Mouse (Mus musculus): Measurements from ENCODE around the gene Tmtc4. TPM values are rescaled to one million over a fixed set of nuclear protein-coding genes. Genes with fewer than 3 reads are reported as not detected.

The Tmtc4 gene
- polyA plus RNA-seq, 1 experiment from 2014 or later = 6.2 TPM

GRCm38 (mm10) chr14:122911265-122911664, 72.6 kb downstream of the Tmtc4 start:
- Histone ChIP-seq H3K27ac (ENCODE audit: low read length) (no peak overlapping the region), H3K9ac (replicated peaks; ENCODE audit: low read depth) (no peak overlapping the region), H3K27me3 (replicated peaks; ENCODE audit: insufficient read depth, low read length) (no peaks in the 10 kb centered on the region), H3K4me3 (ENCODE audit: low read depth, low read length) (no peak overlapping the region), H3K4me1 (ENCODE audit: insufficient read depth, low read depth, low read length) (no peaks in the 10 kb centered on the region; the same call in 1 of the 2 replicates), H3K4me2 (replicated peaks; ENCODE audit: low read depth, low read length) (no peak overlapping the region), H3K9me3 (ENCODE audit: low read length) (no peaks in the 10 kb centered on the region), H3K36me3 (ENCODE audit: insufficient read depth, low read length) (no peaks in the 10 kb centered on the region)
- DNase-seq (ENCODE audit: low spot score) (no peak), ATAC-seq (no peak)
- no peak for TF ChIP-seq EP300 (IDR thresholded peaks at IDR 0.05)
- TF ChIP-seq CTCF (IDR thresholded peaks at IDR 0.05) = no peak

DNA sequence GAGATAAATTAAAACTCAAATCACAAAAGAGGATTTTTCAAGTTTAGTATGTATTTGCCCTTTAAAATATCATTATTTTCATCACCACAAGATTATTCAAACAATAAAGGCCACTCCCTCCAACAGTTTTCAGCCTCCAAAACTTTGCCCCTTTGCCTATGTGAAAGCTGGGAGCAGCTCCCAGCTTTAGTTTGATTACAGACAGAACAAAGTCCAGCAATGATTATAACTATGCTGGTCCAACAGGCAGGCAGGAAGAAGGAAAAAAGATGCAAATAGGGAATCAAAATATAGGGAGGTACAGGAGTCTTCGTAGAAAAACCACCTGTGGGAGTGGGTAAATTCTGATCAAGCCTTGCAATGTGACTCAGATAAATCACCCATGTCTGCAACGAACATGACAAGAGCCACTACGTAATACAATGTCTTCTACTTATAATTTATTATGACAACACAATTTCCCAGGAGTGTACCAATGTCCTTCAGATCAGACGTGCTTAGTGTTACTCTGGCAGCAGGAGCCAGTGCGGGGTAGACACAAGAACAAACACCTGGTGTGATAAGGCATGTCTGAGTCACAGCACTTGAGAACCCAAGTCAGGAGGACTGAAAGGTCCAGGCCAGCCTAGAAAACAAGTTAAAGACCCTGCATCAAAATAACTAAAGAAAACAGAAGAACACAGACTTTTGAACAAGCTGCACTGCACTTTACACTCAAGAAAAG, 74.3 kb downstream of the Tmtc4 start:
- Histone ChIP-seq H3K36me3 (ENCODE audit: insufficient read depth, low read length) (no peaks in the 10 kb centered on the region), H3K4me2 (replicated peaks; ENCODE audit: low read depth, low read length) (no peak overlapping the region), H3K4me3 (ENCODE audit: low read depth, low read length) (no peak overlapping the region), H3K9ac (replicated peaks; ENCODE audit: low read depth) (no peak overlapping the region), H3K4me1 (ENCODE audit: insufficient read depth, low read depth, low read length) (no peaks in the 10 kb centered on the region; the same call in 1 of the 2 replicates), H3K9me3 (ENCODE audit: low read length) (no peaks in the 10 kb centered on the region), H3K27me3 (replicated peaks; ENCODE audit: insufficient read depth, low read length) (no peaks in the 10 kb centered on the region), H3K27ac (ENCODE audit: low read length) (peak overlapping the region; percentile 12; the same call in 1 of the 2 replicates)
- TF ChIP-seq EP300 (IDR thresholded peaks at IDR 0.05) (peak; percentile 60; the same call in 1 of the 2 replicates), CTCF (IDR thresholded peaks at IDR 0.05) (no peak)
- 50% methylated on average over 5 of the region's 5 CpGs for WGBS
- ATAC-seq (peak; percentile 83), DNase-seq (ENCODE audit: low spot score) (peak; percentile 77)

DNA sequence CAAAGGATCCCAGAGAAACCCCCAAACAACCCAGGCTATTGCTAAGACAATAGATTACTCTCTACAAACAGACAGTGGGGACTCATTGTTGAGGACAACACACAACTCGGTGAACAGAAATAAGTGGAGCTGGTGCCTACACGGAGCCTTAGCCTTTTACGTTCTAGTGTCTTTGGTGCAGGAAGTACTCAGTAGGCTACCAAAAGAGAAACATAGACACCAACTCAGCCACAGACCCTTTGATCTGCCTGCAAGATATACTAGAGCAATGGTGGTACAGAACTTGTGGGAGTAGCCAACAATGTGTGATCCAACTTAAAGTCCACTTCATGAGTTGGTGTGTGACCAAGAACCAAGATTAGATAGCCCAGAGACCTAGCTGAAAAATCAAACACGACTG, 75.8 kb downstream of the Tmtc4 start:
- Histone ChIP-seq H3K9ac (replicated peaks; ENCODE audit: low read depth) (no peak overlapping the region), H3K9me3 (ENCODE audit: low read length) (no peaks in the 10 kb centered on the region), H3K27ac (ENCODE audit: low read length) (no peak overlapping the region), H3K27me3 (replicated peaks; ENCODE audit: insufficient read depth, low read length) (no peaks in the 10 kb centered on the region), H3K4me2 (replicated peaks; ENCODE audit: low read depth, low read length) (no peak overlapping the region), H3K4me3 (ENCODE audit: low read depth, low read length) (no peak overlapping the region), H3K36me3 (ENCODE audit: insufficient read depth, low read length) (no peaks in the 10 kb centered on the region), H3K4me1 (ENCODE audit: insufficient read depth, low read depth, low read length) (peaks cover 4% of the 10 kb centered on the region; the same call in 1 of the 2 replicates)
- WGBS = 89% methylated on average over 4 of the region's 4 CpGs
- no peak for DNase-seq (ENCODE audit: low spot score)
- ATAC-seq = no peak
- TF ChIP-seq CTCF (IDR thresholded peaks at IDR 0.05) = no peak
- no peak for TF ChIP-seq EP300 (IDR thresholded peaks at IDR 0.05)

GRCm38 (mm10) chr14:122905007-122905406, 78.8 kb downstream of the Tmtc4 start:
- H3K27ac ChIP-seq (ENCODE audit: low read length) = no peak overlapping the region
- H3K36me3 ChIP-seq (ENCODE audit: insufficient read depth, low read length) = no peaks in the 10 kb centered on the region
- H3K4me1 ChIP-seq (ENCODE audit: insufficient read depth, low read depth, low read length) = peaks cover 4% of the 10 kb centered on the region; the same call in 1 of the 2 replicates
- no peaks in the 10 kb centered on the region for H3K9me3 ChIP-seq (ENCODE audit: low read length)
- TF ChIP-seq EP300 (IDR thresholded peaks at IDR 0.05) = no peak
- no peak for TF ChIP-seq CTCF (IDR thresholded peaks at IDR 0.05)
- no peak for ATAC-seq
- no peak overlapping the region for H3K4me3 ChIP-seq (ENCODE audit: low read depth, low read length)
- DNase-seq (ENCODE audit: low spot score) = no peak
- 93% methylated on average over 1 of the region's 1 CpGs for WGBS
- no peaks in the 10 kb centered on the region for H3K27me3 ChIP-seq (replicated peaks; ENCODE audit: insufficient read depth, low read length)
- H3K9ac ChIP-seq (replicated peaks; ENCODE audit: low read depth) = no peak overlapping the region
- H3K4me2 ChIP-seq (replicated peaks; ENCODE audit: low read depth, low read length) = no peak overlapping the region

GRCm38 (mm10) chr14:122903923-122904351, 79.9 kb downstream of the Tmtc4 start:
- Histone ChIP-seq H3K36me3 (ENCODE audit: insufficient read depth, low read length) (no peaks in the 10 kb centered on the region), H3K4me1 (ENCODE audit: insufficient read depth, low read depth, low read length) (peaks cover 4% of the 10 kb centered on the region; the same call in 1 of the 2 replicates), H3K4me3 (ENCODE audit: low read depth, low read length) (no peak overlapping the region), H3K9ac (replicated peaks; ENCODE audit: low read depth) (no peak overlapping the region), H3K4me2 (replicated peaks; ENCODE audit: low read depth, low read length) (no peak overlapping the region), H3K27ac (ENCODE audit: low read length) (peak overlapping the region; percentile 62), H3K27me3 (replicated peaks; ENCODE audit: insufficient read depth, low read length) (no peaks in the 10 kb centered on the region), H3K9me3 (ENCODE audit: low read length) (no peaks in the 10 kb centered on the region)
- WGBS = 33% methylated on average over 2 of the region's 2 CpGs
- DNase-seq (ENCODE audit: low spot score) (peak; percentile 80), ATAC-seq (peak; percentile 54)
- no peak for TF ChIP-seq CTCF (IDR thresholded peaks at IDR 0.05)
- no peak for TF ChIP-seq EP300 (IDR thresholded peaks at IDR 0.05)

DNA sequence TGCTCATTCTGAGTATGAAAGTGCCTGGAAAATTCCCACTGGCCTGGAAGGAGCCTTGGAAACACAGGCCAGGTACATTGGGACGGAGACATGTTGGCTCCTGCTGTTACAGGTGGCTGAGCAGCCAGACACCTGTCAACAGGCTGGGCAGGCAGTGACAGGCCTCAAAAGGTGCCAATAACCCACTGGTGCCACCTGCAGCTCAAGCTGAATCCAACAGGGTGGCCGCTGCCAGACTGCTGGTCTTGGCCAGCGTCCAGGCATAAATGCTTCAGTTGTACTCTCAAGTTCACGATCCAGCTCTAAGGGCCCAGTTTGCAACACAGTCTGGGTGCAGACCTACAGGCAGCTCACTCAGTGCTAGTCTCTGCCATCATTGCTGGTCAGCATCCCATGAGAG, 81.0 kb downstream of the Tmtc4 start:
- peak; percentile 88 for DNase-seq (ENCODE audit: low spot score)
- peak; percentile 95 for ATAC-seq
- H3K9me3 ChIP-seq (ENCODE audit: low read length) = no peaks in the 10 kb centered on the region
- H3K27ac ChIP-seq (ENCODE audit: low read length) = peak overlapping the region; percentile 14; the same call in 1 of the 2 replicates
- no peaks in the 10 kb centered on the region for H3K27me3 ChIP-seq (replicated peaks; ENCODE audit: insufficient read depth, low read length)
- H3K9ac ChIP-seq (replicated peaks; ENCODE audit: low read depth) = no peak overlapping the region
- WGBS = 34% methylated on average over 4 of the region's 4 CpGs
- no peak overlapping the region for H3K4me2 ChIP-seq (replicated peaks; ENCODE audit: low read depth, low read length)
- TF ChIP-seq CTCF (IDR thresholded peaks at IDR 0.05) (peak; percentile 72), EP300 (IDR thresholded peaks at IDR 0.05) (no peak; the same call in 1 of the 2 replicates)
- peaks cover 4% of the 10 kb centered on the region; the same call in 1 of the 2 replicates for H3K4me1 ChIP-seq (ENCODE audit: insufficient read depth, low read depth, low read length)
- no peaks in the 10 kb centered on the region for H3K36me3 ChIP-seq (ENCODE audit: insufficient read depth, low read length)
- H3K4me3 ChIP-seq (ENCODE audit: low read depth, low read length) = no peak overlapping the region

Measured in lung, postnatal 0 days (tissue).